Mouse (Mus musculus): ENCODE results near the gene Zmynd15. TPM values are rescaled to one million over a fixed set of nuclear protein-coding genes. Genes with fewer than 3 reads are reported as not detected.

Zmynd15 gene
- polyA plus RNA-seq, 2 experiments, result 0.10 to 0.31 TPM

DNA sequence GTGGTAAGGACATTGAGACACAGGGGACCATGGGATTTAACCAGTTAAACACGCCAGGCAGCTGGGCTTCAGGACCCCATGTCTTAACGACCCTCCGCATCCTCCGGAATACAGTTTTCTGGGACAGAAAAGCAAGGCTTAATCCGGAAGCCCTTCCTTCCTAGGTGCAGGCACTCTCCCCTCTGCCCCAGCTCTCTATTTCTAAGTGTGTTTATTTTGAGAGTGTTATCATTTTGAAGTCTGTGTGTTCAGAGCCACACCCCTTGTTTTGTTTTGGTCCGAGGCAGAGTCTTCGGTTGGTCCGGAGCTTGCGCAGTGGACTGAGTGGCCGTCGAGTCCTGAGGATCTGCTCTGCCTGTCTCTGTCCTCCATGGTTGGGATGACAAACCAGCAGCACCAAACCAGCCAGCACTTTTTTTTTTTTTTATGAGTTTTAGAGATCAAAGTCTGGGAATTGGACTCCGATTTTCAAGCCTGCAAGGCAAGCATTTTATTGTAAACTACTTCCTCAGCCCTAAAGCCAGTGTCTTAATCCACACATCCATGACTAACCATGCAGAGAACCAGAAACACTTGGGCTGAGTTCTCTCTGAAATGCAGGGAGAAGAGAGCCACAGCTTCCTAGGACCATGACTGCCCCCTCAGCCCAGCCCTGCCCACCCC lies 15.8 kb downstream of the Zmynd15 start:
- DNase-seq (ENCODE audit: low read depth in 3 of 3, low spot score in 3 of 3), result no peak
- Histone ChIP-seq H3K27ac (no peak overlapping the region), H3K4me2 (ENCODE audit: low read depth) (no peak overlapping the region), H3K27me3 (ENCODE audit: control insufficient read depth, insufficient read depth, low read length) (no peaks in the 10 kb centered on the region), H3K4me1 (replicated peaks; ENCODE audit: control insufficient read depth in 2 of 2, insufficient read depth in 2 of 2, low read length in 1 of 2) (0 out of 4 replicates have a peak, but pooled peaks cover 0 to 2% of the 10 kb centered on the region in 2 experiments), H3K36me3 (replicated peaks; ENCODE audit: control insufficient read depth, insufficient read depth, low read depth) (no peaks in the 10 kb centered on the region), H3K9me3 (ENCODE audit: control insufficient read depth, low read length) (no peaks in the 10 kb centered on the region), H3K9ac (replicated peaks) (no peak overlapping the region), H3K4me3 (ENCODE audit: insufficient read depth in 1 of 2, low read depth in 2 of 2, low read length in 2 of 2) (no peak overlapping the region)
- ATAC-seq (ENCODE audit: insufficient read depth), result no peak
- WGBS (ENCODE audit: insufficient replicate concordance), result 63% methylated on average over 12 of the region's 12 CpGs
- TF ChIP-seq CTCF (IDR thresholded peaks at IDR 0.05; ENCODE audit: low read depth) (no peak), EP300 (IDR thresholded peaks at IDR 0.05; ENCODE audit: low read depth) (no peak)

DNA sequence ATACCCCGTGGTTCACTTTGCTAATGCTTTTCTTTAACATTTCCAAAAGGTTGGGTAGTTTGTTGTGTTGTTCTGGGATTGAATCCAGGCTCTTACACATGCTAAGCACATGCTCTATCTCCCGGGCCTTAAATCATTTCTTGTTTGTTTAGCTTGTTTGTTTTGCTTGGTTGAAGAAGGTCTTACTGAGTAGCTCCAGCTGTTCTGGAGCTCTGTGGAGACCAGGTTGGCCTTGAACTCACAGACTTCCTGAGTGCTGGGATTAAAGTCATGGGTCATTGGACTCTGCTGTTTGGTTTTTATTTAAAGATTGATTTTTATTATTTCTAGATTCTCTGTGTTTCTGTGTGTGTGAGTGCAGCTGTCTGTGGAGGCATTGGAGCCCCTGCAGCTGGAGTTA lies 26.3 kb downstream of the Zmynd15 start:
- H3K27me3 ChIP-seq (ENCODE audit: control insufficient read depth, insufficient read depth, low read length), result no peaks in the 10 kb centered on the region
- no peak overlapping the region for H3K9ac ChIP-seq (replicated peaks)
- no peak overlapping the region for H3K4me2 ChIP-seq (ENCODE audit: low read depth)
- 40% methylated on average over 2 of the region's 2 CpGs for WGBS (ENCODE audit: insufficient replicate concordance)
- no peak overlapping the region for H3K4me3 ChIP-seq (ENCODE audit: insufficient read depth in 1 of 2, low read depth in 2 of 2, low read length in 2 of 2)
- no peak overlapping the region for H3K27ac ChIP-seq
- no peaks in the 10 kb centered on the region for H3K9me3 ChIP-seq (ENCODE audit: control insufficient read depth, low read length)
- TF ChIP-seq EP300 (IDR thresholded peaks at IDR 0.05; ENCODE audit: low read depth) (no peak), CTCF (IDR thresholded peaks at IDR 0.05; ENCODE audit: low read depth) (no peak)
- DNase-seq (ENCODE audit: low read depth in 3 of 3, low spot score in 3 of 3) (no peak), ATAC-seq (ENCODE audit: insufficient read depth) (no peak)
- no peaks in the 10 kb centered on the region for H3K36me3 ChIP-seq (replicated peaks; ENCODE audit: control insufficient read depth, insufficient read depth, low read depth)
- no peaks in the 10 kb centered on the region for H3K4me1 ChIP-seq (replicated peaks; ENCODE audit: control insufficient read depth in 2 of 2, insufficient read depth in 2 of 2, low read length in 1 of 2)

DNA sequence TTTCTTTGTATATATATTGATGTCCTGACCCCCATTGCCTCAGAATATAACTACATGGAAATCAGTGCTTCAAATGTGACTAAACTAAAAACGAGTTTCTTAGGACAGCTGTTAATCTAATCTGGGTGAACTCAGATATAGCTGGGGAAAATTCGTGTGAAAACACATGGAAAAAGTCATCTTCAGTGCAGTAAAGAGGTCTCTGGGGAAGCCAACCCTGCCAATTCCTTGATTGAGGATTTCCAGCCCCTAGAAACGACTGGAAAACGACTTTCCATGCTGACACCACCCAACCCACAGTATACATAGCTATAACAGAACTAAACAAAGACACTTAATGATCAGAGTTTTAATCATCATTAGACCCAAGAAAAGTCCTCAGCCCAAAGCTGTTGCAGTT lies 28.6 kb downstream of the Zmynd15 start:
- Histone ChIP-seq H3K4me3 (ENCODE audit: insufficient read depth in 1 of 2, low read depth in 2 of 2, low read length in 2 of 2) (no peak overlapping the region), H3K9me3 (ENCODE audit: control insufficient read depth, low read length) (no peaks in the 10 kb centered on the region)

DNA sequence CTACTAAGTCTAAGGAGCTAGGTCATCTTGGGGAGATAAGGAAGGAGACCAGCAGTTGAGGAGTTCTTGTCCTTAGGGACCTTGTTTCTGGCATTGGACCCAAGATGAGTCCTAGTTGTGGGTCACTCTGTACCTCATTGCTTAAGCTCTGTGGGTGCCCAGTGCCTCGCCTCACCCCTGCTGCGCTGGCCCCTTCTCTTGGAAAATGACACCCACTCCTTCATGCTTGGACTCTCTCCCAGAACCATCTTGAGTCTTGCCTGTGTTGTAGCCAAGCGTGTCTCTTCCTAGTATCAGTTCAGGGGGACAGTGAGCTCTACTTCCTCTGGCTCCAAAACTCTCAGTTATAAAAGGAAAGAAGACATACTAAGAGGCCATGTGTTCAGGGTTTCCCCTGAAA lies 29.9 kb downstream of the Zmynd15 start:
- Histone ChIP-seq H3K27ac (no peak overlapping the region), H3K4me3 (ENCODE audit: insufficient read depth in 1 of 2, low read depth in 2 of 2, low read length in 2 of 2) (no peak overlapping the region), H3K36me3 (replicated peaks; ENCODE audit: control insufficient read depth, insufficient read depth, low read depth) (no peaks in the 10 kb centered on the region), H3K9ac (replicated peaks) (no peak overlapping the region), H3K4me1 (replicated peaks; ENCODE audit: control insufficient read depth in 2 of 2, insufficient read depth in 2 of 2, low read length in 1 of 2) (no peaks in the 10 kb centered on the region), H3K27me3 (ENCODE audit: control insufficient read depth, insufficient read depth, low read length) (no peaks in the 10 kb centered on the region), H3K9me3 (ENCODE audit: control insufficient read depth, low read length) (no peaks in the 10 kb centered on the region), H3K4me2 (ENCODE audit: low read depth) (no peak overlapping the region)
- DNase-seq (ENCODE audit: low read depth in 3 of 3, low spot score in 3 of 3) (no peak), ATAC-seq (ENCODE audit: insufficient read depth) (no peak)
- 47% methylated on average over 3 of the region's 3 CpGs for WGBS (ENCODE audit: insufficient replicate concordance)
- no peak for TF ChIP-seq EP300 (IDR thresholded peaks at IDR 0.05; ENCODE audit: low read depth)
- TF ChIP-seq CTCF (IDR thresholded peaks at IDR 0.05; ENCODE audit: low read depth), result no peak

More for the DNA sequence above, 28.6 kb downstream of the Zmynd15 start:
- TF ChIP-seq CTCF (IDR thresholded peaks at IDR 0.05; ENCODE audit: low read depth) (no peak), EP300 (IDR thresholded peaks at IDR 0.05; ENCODE audit: low read depth) (no peak)
- Histone ChIP-seq H3K4me1 (replicated peaks; ENCODE audit: control insufficient read depth in 2 of 2, insufficient read depth in 2 of 2, low read length in 1 of 2) (no peaks in the 10 kb centered on the region), H3K36me3 (replicated peaks; ENCODE audit: control insufficient read depth, insufficient read depth, low read depth) (no peaks in the 10 kb centered on the region), H3K27ac (no peak overlapping the region), H3K27me3 (ENCODE audit: control insufficient read depth, insufficient read depth, low read length) (no peaks in the 10 kb centered on the region), H3K9ac (replicated peaks) (no peak overlapping the region), H3K4me2 (ENCODE audit: low read depth) (no peak overlapping the region)
- WGBS (ENCODE audit: insufficient replicate concordance), result 24% methylated on average over 4 of the region's 4 CpGs
- DNase-seq (ENCODE audit: low read depth in 3 of 3, low spot score in 3 of 3) (no peak), ATAC-seq (ENCODE audit: insufficient read depth) (no peak)

DNA sequence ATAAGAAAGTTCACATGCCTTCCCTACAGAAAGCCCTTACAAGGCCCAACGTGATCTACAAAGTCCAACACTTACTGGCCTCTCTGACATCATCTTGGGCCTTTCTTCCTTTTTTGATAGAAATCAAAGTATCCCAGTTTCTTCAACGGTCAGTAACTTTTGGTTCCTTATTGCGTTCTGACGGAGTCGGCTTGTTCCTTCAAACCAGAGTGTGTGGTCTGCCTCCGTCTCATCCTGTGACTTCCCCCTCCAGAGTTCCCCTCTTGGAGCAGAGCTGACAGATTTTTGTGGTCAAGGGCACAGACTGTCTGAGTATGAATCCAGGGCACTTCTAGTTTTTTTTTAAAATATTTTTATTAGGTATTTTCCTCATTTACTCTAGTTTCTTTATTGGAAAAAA lies 30.5 kb downstream of the Zmynd15 start:
- Histone ChIP-seq H3K4me3 (ENCODE audit: insufficient read depth in 1 of 2, low read depth in 2 of 2, low read length in 2 of 2) (no peak overlapping the region), H3K27ac (no peak overlapping the region), H3K4me1 (replicated peaks; ENCODE audit: control insufficient read depth in 2 of 2, insufficient read depth in 2 of 2, low read length in 1 of 2) (no peaks in the 10 kb centered on the region), H3K9me3 (ENCODE audit: control insufficient read depth, low read length) (no peaks in the 10 kb centered on the region), H3K9ac (replicated peaks) (no peak overlapping the region), H3K36me3 (replicated peaks; ENCODE audit: control insufficient read depth, insufficient read depth, low read depth) (no peaks in the 10 kb centered on the region), H3K4me2 (ENCODE audit: low read depth) (no peak overlapping the region), H3K27me3 (ENCODE audit: control insufficient read depth, insufficient read depth, low read length) (no peaks in the 10 kb centered on the region)
- DNase-seq (ENCODE audit: low read depth in 3 of 3, low spot score in 3 of 3) (peak in 1 of 3 experiments; percentile 7), ATAC-seq (ENCODE audit: insufficient read depth) (no peak)
- WGBS (ENCODE audit: insufficient replicate concordance), result 13% methylated on average over 6 of the region's 6 CpGs
- no peak for TF ChIP-seq EP300 (IDR thresholded peaks at IDR 0.05; ENCODE audit: low read depth)
- TF ChIP-seq CTCF (IDR thresholded peaks at IDR 0.05; ENCODE audit: low read depth), result no peak
